Mouse (Mus musculus) retina, postnatal 1 day (tissue): ENCODE results near the gene Dcdc2a.

Experiments
- DNase-seq: peaks from one replicate; pipeline ENCODE4 v3.0.0-alpha.2; 2012

Dcdc2a gene

DNA sequence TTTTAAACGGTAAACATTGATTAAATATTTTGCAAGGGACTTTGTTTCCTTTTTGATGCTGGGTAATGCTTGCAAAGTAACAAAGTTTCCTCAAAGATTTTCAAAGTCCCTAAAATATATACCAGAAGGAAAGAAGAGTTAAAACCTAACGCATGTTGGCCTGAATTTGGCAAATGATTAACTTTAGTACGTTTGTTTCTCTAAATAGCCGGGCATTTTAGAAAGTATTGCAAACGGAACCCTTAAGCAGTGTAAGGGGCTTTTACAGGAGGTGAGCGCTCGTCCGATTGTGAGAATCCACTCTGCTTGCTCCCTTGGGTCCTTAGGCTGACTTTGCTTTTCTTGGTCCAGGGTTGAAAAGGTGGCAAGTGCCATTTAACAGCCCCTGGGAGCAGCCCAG lies 41.5 kb downstream of the Dcdc2a start:
- DNase-seq = no peak

GRCm38 (mm10) chr13:25098578-25098977 lies 42.8 kb downstream of the Dcdc2a start:
- DNase-seq = no peak

GRCm38 (mm10) chr13:25099508-25099907 lies 43.7 kb downstream of the Dcdc2a start:
- DNase-seq = no peak

DNA sequence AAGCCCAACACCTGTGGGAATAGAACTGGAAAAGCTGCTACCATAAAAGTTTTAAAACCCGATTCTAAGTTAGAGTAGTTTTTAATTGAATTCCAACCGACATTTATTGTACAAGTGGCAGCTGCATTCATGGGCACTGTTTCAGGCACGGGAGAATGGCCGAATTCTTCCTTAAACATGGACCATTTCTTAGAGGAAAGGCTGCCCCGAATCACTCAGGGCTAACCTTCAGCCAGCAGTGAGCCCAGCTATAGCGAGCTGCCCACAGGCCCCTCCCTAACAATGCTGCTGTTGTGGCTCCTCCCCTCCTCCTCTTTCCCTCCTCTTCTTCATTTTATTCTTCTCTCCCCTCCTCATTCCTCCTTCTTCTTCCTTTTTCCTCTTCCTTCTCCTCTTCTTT lies 44.8 kb downstream of the Dcdc2a start:
- DNase-seq = no peak

- DNase-seq = no peak
Measured at GRCm38 (mm10) chr13:25105671-25106070, 49.9 kb downstream of the Dcdc2a start.

GRCm38 (mm10) chr13:25106740-25107139 lies 50.9 kb downstream of the Dcdc2a start:
- DNase-seq = no peak

DNA sequence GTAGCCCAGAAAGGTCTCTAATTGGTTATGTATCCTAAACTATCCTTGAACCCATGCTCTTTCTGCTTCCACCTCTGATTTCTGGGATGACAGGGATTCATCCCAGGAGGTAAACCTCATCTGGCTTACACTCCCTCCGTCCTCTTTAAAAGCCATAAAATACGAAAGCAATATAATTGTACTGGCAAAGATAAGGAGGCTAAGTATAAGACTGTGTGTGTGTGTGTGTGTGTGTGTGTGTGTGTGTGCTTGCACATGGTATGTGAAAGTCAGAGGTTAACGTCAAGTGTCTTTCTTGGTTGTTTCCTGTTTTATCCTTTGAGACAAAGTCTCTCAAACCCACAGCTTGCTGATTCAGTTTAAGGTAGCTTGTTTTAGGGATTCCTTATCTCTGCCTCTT lies 52.5 kb downstream of the Dcdc2a start:
- no peak for DNase-seq

- DNase-seq = no peak
Measured at GRCm38 (mm10) chr13:25110592-25111095, 54.8 kb downstream of the Dcdc2a start.

DNA sequence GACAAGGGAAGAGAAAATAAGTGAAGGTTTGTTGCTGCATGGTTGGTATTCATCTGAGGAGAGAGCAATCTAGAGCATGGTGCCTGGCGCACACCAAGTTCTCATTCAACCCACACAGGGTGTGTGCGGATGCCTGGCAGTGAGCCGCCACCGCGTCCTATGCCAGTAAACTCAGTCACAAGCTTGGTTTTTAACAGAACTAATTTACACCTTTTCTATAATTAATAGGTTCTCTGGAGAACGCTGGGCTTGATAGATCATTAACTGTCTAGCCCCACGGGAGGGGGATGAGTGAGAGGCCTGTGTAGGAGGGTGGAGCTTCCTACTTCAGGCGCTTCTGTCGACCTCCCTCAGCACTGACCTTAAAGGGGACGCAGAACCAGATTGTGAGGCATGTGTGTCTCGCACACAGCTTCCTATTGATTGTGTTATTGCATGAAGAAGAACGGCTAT lies 59.7 kb downstream of the Dcdc2a start:
- peak; percentile 77 for DNase-seq

GRCm38 (mm10) chr13:25115971-25116370 lies 60.2 kb downstream of the Dcdc2a start:
- peak; percentile 79 for DNase-seq

- DNase-seq = no peak
Measured at GRCm38 (mm10) chr13:25122740-25123335, 67.0 kb downstream of the Dcdc2a start.

GRCm38 (mm10) chr13:25127216-25127615 lies 71.4 kb downstream of the Dcdc2a start:
- no peak for DNase-seq

DNA sequence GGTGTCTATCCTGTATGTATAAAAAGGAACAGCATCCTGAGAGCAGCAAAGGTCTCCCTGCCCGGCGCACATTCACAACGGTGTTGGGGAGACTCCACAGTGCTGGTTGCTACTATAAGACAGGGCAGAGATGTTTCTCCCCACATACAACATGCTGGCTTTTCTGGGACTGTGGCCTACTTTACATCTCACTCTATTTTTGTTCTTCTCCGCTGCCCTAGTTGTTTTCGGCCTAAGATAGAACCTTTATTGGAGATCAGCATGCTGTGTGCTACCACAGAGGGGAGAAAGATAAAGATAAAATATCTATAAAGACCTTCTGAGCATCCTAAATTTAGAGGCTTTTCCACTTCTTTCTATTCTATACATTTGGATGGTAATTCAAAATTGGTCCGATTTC lies 72.0 kb downstream of the Dcdc2a start:
- no peak for DNase-seq

DNA sequence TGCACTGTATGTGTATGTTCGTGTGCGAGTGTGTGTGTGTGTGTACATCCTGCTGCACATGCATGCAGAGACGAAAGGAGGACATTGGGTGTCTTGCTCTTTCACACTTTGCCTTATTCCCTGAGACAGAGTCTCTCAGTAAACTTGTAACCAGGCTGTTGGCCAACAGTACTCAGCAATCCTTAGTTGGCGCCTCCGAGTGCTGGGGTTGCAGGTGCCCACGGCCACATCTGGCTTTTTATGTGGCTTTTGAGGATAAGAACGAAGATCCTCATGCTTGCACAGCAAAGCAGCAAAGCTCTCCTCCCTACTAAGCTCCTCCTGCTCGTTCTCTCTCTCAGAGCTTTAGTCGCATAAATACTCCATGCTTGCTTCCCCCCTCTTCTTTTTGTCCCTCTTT lies 73.0 kb downstream of the Dcdc2a start:
- no peak for DNase-seq

GRCm38 (mm10) chr13:25143066-25143465 lies 87.3 kb downstream of the Dcdc2a start:
- DNase-seq = no peak

DNA sequence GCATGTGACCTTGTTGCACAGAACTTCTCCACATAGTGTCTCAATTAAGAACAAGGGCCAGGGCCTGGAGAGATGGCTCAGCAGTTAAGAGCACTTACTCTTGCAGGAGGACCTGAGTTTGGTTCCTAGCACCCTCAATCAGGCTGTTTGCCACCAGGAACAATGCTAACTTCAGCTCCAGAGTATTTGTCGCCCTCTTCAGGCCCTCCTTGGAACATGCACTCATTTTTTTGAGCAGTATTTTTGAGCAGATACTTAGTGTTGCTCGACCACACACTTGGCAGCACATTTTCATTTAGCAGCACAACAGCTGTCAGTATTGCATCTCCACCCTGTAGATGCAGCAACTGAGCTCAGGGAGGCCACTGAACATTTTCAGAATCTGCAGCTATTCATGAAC lies 88.3 kb downstream of the Dcdc2a start:
- no peak for DNase-seq

DNA sequence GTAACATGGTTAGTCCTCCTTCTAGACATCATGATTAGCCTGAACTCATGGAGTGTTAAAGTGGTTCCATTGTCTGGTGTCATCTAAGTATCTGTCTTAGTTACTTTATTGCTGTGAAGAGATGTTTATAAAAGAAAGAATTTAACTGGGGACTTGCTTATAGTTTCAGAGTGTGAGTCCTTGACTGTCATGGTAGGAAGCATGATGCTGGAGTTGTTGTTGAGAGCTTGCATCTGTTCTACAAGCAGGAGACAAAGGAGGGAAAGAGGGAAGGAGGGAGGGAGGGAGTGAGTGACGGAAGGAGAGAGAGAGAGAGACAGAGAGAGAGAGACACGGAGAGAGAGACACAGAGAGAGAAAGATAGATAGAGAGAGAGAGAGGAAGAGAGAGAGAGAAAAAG lies 90.4 kb downstream of the Dcdc2a start:
- no peak for DNase-seq

DNA sequence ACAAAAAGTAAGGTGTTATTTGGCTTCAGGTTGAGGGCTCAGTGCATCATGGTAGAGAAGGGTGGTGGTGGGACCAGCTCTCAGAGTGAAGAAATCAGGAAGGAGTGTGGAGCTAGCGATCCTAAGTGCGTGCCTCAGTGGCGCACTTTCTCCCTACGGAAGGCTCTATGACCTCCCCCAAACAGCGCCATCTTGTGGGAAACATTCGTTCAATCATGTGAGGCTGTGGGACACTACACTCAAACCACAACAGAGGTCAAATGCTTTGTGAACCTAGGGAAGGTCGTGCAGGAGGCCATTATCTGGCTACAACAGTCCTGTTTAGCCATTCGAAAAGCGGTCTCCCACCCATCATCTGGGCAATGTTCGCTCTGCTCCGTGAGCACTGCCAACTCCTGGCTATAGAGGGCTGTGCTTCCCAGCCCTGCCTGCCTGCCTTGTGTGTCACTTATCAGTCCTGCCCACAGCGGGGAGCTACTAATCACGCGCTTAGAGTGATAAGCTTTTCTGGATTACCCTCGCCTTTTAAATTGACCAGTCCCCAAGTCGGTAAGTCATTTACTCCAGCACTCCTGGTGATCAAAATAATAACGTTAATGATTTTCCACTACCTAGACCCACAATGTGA lies 94.5 kb downstream of the Dcdc2a start:
- peak; percentile 67 for DNase-seq

DNA sequence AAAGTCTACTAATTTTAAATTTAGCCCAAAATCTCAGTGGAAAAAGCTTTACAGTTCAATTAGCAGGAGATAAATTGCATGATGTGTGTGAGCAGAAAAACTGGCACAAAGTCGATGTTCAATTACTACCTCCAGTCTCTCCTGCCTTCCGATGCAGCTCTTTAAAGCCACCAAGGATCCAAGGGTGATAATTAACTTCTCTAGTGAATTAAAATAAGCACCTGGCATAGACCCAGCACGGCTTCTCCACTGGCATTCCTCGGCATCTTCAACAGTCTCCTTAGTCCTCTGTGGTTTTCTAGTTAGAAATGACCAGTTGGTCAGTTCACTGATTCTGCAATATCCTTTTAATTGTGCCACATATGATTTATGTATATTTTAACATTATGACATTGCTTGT lies 95.1 kb downstream of the Dcdc2a start:
- no peak for DNase-seq

- no peak for DNase-seq
Measured at GRCm38 (mm10) chr13:25159917-25160316, 104.1 kb downstream of the Dcdc2a start.

- no peak for DNase-seq
Measured at GRCm38 (mm10) chr13:25160804-25161203, 105.0 kb downstream of the Dcdc2a start.

GRCm38 (mm10) chr13:25162594-25162993 lies 106.8 kb downstream of the Dcdc2a start:
- no peak for DNase-seq

DNA sequence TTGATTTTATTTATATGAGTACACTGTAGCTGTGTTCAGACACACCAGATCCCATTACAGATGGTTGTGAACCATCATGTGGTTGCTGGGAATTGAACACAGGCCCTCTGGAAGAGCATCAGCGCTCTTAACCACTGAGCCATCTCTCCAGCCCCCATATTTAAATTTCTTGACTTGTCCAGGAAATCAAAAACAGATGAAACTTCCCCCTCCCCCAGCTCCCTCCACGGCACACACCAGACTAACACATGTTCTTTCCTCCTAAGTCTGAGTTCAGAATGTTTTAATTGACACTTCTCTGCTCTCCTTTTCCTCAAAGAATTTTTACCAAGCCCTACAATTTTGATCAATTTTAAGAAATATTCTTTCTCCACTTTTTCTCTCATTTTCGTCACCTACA lies 113.1 kb downstream of the Dcdc2a start:
- no peak for DNase-seq

GRCm38 (mm10) chr13:25177835-25178234 lies 122.0 kb downstream of the Dcdc2a start:
- no peak for DNase-seq
